In genomic region chr3:81995371-81995770, GRCm38 (mm10) we compare ENCODE assay signal across 25 mouse cellular contexts. TPM values are rescaled to one million over a fixed set of nuclear protein-coding genes. Genes with fewer than 3 reads are reported as not detected.
"Had no signal": no experiment of that assay in that cellular context is flagged by ENCODE, and none has a peak within 500 bp of the region (broad histone marks: within the 10 kb centered on the region; RNA-seq: fewer than 3 reads in every experiment).

No protein-coding gene starts in this region.

- H3K36me3 ChIP-seq: heart, embryonic 13.5 days; heart, embryonic 15.5 days; hindbrain, embryonic 13.5 days; hindbrain, embryonic 15.5 days; intestine, embryonic 15.5 days; limb, embryonic 10.5 days; limb, embryonic 12.5 days; liver, embryonic 12.5 days had no signal

- H3K4me1 ChIP-seq: hindbrain, embryonic 13.5 days; hindbrain, embryonic 15.5 days; intestine, embryonic 15.5 days; limb, embryonic 10.5 days; limb, embryonic 12.5 days; liver, embryonic 12.5 days had no signal

- DNase-seq: gastrocnemius, postnatal 14 days; gastrocnemius, postnatal 36 days; heart, adult 11 months; heart, adult 2 months; heart, postnatal 36 days; kidney, adult 18-20 months had no signal

- ATAC-seq: intestine, embryonic 15.5 days; intestine, postnatal 0 days; liver, embryonic 12.5 days had no signal

- H3K4me2 ChIP-seq: heart, embryonic 11.5 days; heart, embryonic 13.5 days; heart, embryonic 15.5 days; hindbrain, embryonic 13.5 days; hindbrain, embryonic 15.5 days; intestine, embryonic 15.5 days; limb, embryonic 12.5 days; liver, embryonic 12.5 days had no signal

- H3K27me3 ChIP-seq: heart, embryonic 13.5 days; heart, embryonic 15.5 days; hindbrain, embryonic 13.5 days; hindbrain, embryonic 15.5 days; intestine, embryonic 15.5 days; limb, embryonic 12.5 days; liver, embryonic 12.5 days had no signal

- H3K9me3 ChIP-seq: heart, embryonic 13.5 days; heart, embryonic 15.5 days; hindbrain, embryonic 13.5 days; hindbrain, embryonic 15.5 days; intestine, embryonic 15.5 days; limb, embryonic 10.5 days; limb, embryonic 12.5 days; liver, embryonic 12.5 days had no signal

- H3K27ac ChIP-seq: heart, adult 2 months; heart, embryonic 13.5 days; heart, embryonic 15.5 days; hindbrain, embryonic 13.5 days; hindbrain, embryonic 15.5 days; hindbrain, postnatal 0 days; intestine, embryonic 15.5 days; layer of hippocampus, adult 2 months; left cerebral cortex, adult 2 months; limb, embryonic 10.5 days; limb, embryonic 12.5 days; liver, embryonic 12.5 days; liver, embryonic 14.5 days had no signal

- H3K4me3 ChIP-seq: heart, adult 2 months; heart, embryonic 13.5 days; heart, embryonic 15.5 days; hindbrain, embryonic 13.5 days; hindbrain, embryonic 15.5 days; intestine, embryonic 15.5 days; layer of hippocampus, adult 2 months; left cerebral cortex, adult 2 months; limb, embryonic 10.5 days; limb, embryonic 12.5 days; liver, embryonic 12.5 days had no signal

- H3K9ac ChIP-seq: heart, embryonic 13.5 days; heart, embryonic 15.5 days; hindbrain, embryonic 13.5 days; hindbrain, embryonic 15.5 days; intestine, embryonic 15.5 days; limb, embryonic 12.5 days; liver, embryonic 12.5 days; liver, embryonic 14.5 days had no signal

RNA-seq across cellular contexts. Expression of gene Asic5, which starts 13.3 kb away (rescaled TPM):
- polyA plus RNA-seq: heart, adult 2 months; heart, embryonic 11.5 days; heart, embryonic 13.5 days; heart, embryonic 15.5 days; heart, postnatal 0 days; hindbrain, embryonic 11.5 days; hindbrain, embryonic 13.5 days; hindbrain, embryonic 15.5 days; hindbrain, postnatal 0 days; inflammation-experienced regulatory T-cells, adult 6 months; kidney, embryonic 14.5 days; limb, embryonic 10.5 days; limb, embryonic 12.5 days; limb, embryonic 14.5 days; liver, embryonic 12.5 days; liver, embryonic 14.5 days had no signal

RNA-seq across cellular contexts. Expression of gene Tdo2, which starts 19.4 kb away (rescaled TPM):
- polyA plus RNA-seq: heart, adult 2 months had no signal
